Mouse (Mus musculus) small intestine, adult 2 months (tissue): Measurements from ENCODE around the gene Slfn1. TPM values are rescaled to one million over a fixed set of nuclear protein-coding genes. Genes with fewer than 3 reads are reported as not detected.
"Not testable (repeated sequence)": the region's sequence is repeated elsewhere in the genome, so short reads cannot be mapped to it uniquely, and the experiment has no call there.

Experiments
- H3K27ac ChIP-seq: fragments of 200-500 bp; 2 replicates; pipeline ENCODE4 v1.5.1; 2012; ENCODE audit warnings: low read depth, low read length, control low read depth, inconsistent platforms; ENCODE audit not compliant: insufficient read depth
- H3K27me3 ChIP-seq: fragments of 200-500 bp; 2 replicates; pipeline ENCODE4 v1.6.1; 2012; ENCODE audit warnings: mild to moderate bottlenecking, moderate library complexity, low read length, inconsistent platforms; ENCODE audit not compliant: control insufficient read depth, insufficient read depth
- H3K36me3 ChIP-seq: fragments of 200-500 bp; 2 replicates; pipeline ENCODE4 v1.6.1; 2012; ENCODE audit warnings: mild to moderate bottlenecking, low read length, control low read depth, inconsistent platforms; ENCODE audit not compliant: control insufficient read depth, insufficient read depth
- H3K4me1 ChIP-seq: fragments of 200-500 bp; 2 replicates; pipeline ENCODE4 v1.6.1; 2012; ENCODE audit warnings: low read length, inconsistent platforms, mixed read lengths; ENCODE audit not compliant: control insufficient read depth, insufficient read depth, insufficient read length
- H3K4me3 ChIP-seq: fragments of 200-500 bp; 2 replicates; pipeline ENCODE4 v1.5.1; 2012; ENCODE audit warnings: low read depth, mild to moderate bottlenecking, control low read depth, inconsistent platforms, low read length, moderate library complexity
- CTCF ChIP-seq: fragments of 200-500 bp; IDR thresholded peaks from 2 replicates; pipeline ENCODE4 v1.5.1; 2012; ENCODE audit warnings: low read depth, mild to moderate bottlenecking, control low read depth, inconsistent platforms, low read length, moderate library complexity, mixed read lengths; ENCODE audit not compliant: insufficient replicate concordance, insufficient read length; ENCODE audit errors: extremely low read depth
- POLR2A ChIP-seq: fragments of 200-500 bp; IDR thresholded peaks from 2 replicates; pipeline ENCODE4 v1.6.1; 2012; ENCODE audit warnings: low read depth, mild to moderate bottlenecking, control low read depth, inconsistent platforms, low read length, moderate library complexity
- WGBS: fragments of 180-500 bp; shearing (Covaris S2); methylation state at CpG from one replicate; pipeline ENCODE4 v1.1.7; 2018; 5-methylcytosine and 5-hydroxymethylcytosine counted together
- polyA plus RNA-seq: library from polyadenylated mRNA; depleted of rRNA; stranded (reverse); fragments of >200 nt; gene quantifications from 2 replicates; pipeline ENCODE4 v1.2.3, GENCODE M21; 2012; rRNA removed

Gene Slfn1
- polyA plus RNA-seq, 1 experiment, result 0.81 TPM

DNA sequence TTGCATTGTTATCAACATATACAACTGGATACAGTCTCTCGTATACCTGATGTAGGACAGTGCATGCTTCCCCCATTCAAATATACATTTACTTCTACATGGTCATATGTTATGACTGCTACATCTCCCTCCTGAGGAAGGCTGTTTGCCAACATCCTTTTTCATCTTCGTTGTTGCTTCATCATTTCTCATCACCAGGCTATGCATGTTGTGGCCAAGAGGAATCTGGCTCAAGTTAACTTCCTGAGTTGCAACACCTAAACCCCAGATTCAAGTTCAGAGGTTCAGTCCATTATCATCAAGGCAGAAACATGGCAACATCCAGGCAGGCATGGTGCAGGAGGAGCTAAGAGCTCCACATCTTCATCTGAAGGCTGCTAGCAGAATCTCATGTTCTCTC lies 8.3 kb downstream of the Slfn1 start:
- no peak overlapping the region for H3K27ac ChIP-seq

DNA sequence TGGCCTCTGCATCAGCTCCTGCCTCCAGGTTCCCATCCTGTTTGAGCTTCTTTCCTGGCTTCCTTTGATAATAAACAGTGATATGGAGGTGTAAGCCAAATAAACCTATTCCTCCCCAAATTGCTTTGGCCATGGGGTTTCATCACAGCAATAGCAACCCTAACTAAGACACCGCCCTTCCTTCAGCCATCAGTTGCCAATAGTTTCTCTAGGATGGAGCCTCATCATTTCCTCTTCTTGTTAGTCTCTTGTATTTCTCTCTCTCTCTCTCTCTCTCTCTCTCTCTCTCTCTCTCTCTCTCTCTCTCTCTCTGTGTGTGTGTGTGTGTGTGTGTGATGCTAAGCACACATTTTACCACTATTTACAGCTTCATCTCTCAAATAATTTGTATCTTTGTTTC lies 9.0 kb downstream of the Slfn1 start:
- 90% methylated on average over 1 of the region's 1 CpGs for WGBS
- H3K4me1 ChIP-seq, result not testable (repeated sequence)

More for the DNA sequence above, 8.3 kb downstream of the Slfn1 start:
- 71% methylated on average over 2 of the region's 2 CpGs for WGBS
- Histone ChIP-seq H3K4me1 (no peaks in the 10 kb centered on the region), H3K27me3 (no peaks in the 10 kb centered on the region), H3K36me3 (no peaks in the 10 kb centered on the region), H3K4me3 (no peak overlapping the region)
- TF ChIP-seq POLR2A, result no peak
- TF ChIP-seq CTCF, result no peak

DNA sequence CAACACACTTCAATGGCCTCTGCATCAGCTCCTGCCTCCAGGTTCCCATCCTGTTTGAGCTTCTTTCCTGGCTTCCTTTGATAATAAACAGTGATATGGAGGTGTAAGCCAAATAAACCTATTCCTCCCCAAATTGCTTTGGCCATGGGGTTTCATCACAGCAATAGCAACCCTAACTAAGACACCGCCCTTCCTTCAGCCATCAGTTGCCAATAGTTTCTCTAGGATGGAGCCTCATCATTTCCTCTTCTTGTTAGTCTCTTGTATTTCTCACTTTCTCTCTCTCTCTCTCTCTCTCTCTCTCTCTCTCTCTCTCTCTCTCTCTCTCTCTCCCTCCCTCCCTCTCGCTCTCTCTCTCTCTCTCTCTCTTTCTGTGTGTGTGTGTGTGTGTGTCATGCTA lies 20.6 kb downstream of the Slfn1 start:
- H3K27me3 ChIP-seq, H3K4me3 ChIP-seq, H3K27ac ChIP-seq, H3K4me1 ChIP-seq, H3K36me3 ChIP-seq: not testable (repeated sequence)
- WGBS, result 100% methylated on average over 1 of the region's 2 CpGs

More for the DNA sequence above, 9.0 kb downstream of the Slfn1 start:
- not testable (repeated sequence) for H3K27ac ChIP-seq, H3K4me3 ChIP-seq, H3K36me3 ChIP-seq, H3K27me3 ChIP-seq

DNA sequence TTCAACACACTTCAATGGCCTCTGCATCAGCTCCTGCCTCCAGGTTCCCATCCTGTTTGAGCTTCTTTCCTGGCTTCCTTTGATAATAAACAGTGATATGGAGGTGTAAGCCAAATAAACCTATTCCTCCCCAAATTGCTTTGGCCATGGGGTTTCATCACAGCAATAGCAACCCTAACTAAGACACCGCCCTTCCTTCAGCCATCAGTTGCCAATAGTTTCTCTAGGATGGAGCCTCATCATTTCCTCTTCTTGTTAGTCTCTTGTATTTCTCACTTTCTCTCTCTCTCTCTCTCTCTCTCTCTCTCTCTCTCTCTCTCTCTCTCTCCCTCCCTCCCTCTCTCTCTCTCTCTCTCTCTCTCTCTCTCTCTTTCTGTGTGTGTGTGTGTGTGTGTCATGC lies 32.3 kb downstream of the Slfn1 start:
- H3K4me1 ChIP-seq, H3K27me3 ChIP-seq, H3K4me3 ChIP-seq, H3K36me3 ChIP-seq, H3K27ac ChIP-seq: not testable (repeated sequence)
- WGBS, result no CpG with 5 or more reads among the region's 1 CpGs

Other genes with a start within 250 kb of the Slfn1 start
- 7.0 and 8.9 TPM in 2 replicates for gene Rffl, start 245.6 kb upstream of the Slfn1 start, polyA plus RNA-seq
- gene Rad51d, start 226.2 kb upstream of the Slfn1 start, polyA plus RNA-seq, result 6.8 and 10.2 TPM in 2 replicates
- 0.13 TPM in 1 of 2 replicates, not detected in the other for gene Fndc8, start 224.7 kb upstream of the Slfn1 start, polyA plus RNA-seq
- gene Nle1, start 208.4 kb upstream of the Slfn1 start, polyA plus RNA-seq, result 20.7 and 27.1 TPM in 2 replicates
- 1.0 and 1.7 TPM in 2 replicates for gene Unc45b, start 206.3 kb upstream of the Slfn1 start, polyA plus RNA-seq
- 0.34 and 0.95 TPM in 2 replicates for gene Slfn5, start 165.5 kb upstream of the Slfn1 start, polyA plus RNA-seq
- 0.30 and 0.61 TPM in 2 replicates for gene Slfn9, start 125.0 kb upstream of the Slfn1 start, polyA plus RNA-seq
- 0.11 and 0.28 TPM in 2 replicates for gene Slfn8, start 96.0 kb upstream of the Slfn1 start, polyA plus RNA-seq
- gene Slfn2, start 51.7 kb upstream of the Slfn1 start, polyA plus RNA-seq, result 3.4 and 4.2 TPM in 2 replicates
- gene Slfn4, start 58.3 kb downstream of the Slfn1 start, polyA plus RNA-seq, result 0.37 and 0.47 TPM in 2 replicates
- 0.09 TPM in 1 of 2 replicates, not detected in the other for gene Slfn3, start 74.5 kb downstream of the Slfn1 start, polyA plus RNA-seq
- not detected in 2 replicates for gene Slfn14, start 169.9 kb downstream of the Slfn1 start, polyA plus RNA-seq
- gene Ap2b1, start 182.2 kb downstream of the Slfn1 start, polyA plus RNA-seq, result 11.3 and 27.1 TPM in 2 replicates
- gene Pex12, start 185.7 kb downstream of the Slfn1 start, polyA plus RNA-seq, result 2.0 and 3.8 TPM in 2 replicates